Mouse (Mus musculus): ENCODE results near the gene Mvb12a. TPM values are rescaled to one million over a fixed set of nuclear protein-coding genes. Genes with fewer than 3 reads are reported as not detected.

The Mvb12a gene
- total RNA-seq, 2 experiments from 2014 or later: 9.1 to 18.6 TPM

DNA sequence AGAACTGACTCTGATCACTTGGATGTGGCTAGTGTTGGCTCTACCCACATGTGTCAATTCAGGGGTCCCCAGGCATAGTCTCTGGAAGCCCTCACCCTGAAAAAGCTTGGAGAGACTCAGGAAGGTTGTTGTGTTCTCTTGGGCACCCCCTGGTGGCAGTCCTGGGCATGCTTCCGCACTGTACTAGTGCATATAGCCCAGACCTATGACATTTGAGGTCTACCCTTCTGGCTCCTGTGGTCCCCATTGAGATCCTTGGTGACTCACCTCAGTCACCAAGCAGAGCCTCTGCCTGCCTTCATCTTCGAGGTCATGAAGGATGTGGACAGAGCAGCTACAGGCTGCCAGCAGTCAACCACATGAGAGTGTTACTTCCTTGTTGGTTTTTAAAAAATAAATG, 44.2 kb downstream of the Mvb12a start:
- peak; percentile 38 for ATAC-seq (replicated peaks; ENCODE audit: low FRiP score, poor library complexity, severe bottlenecking)

DNA sequence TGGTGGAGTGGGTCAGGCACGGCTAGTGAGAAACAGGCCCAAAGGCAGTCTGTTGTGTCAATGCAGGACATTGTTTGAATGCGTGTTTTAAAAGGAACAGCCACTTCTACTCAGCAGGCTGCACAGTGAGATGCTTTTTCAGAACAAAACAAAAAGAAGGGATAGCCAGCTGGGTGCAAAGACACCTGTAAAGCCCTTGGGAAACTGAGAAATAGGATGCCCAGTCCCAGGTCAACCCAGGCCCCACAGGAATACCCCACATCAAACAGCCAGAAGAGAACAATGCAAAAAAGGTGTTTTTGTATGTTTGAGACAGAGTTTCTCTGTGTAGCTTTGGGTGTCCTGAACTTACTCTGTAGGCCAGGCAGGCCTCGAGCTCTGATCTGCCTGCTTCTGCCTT, 46.0 kb downstream of the Mvb12a start:
- ATAC-seq (replicated peaks; ENCODE audit: low FRiP score, poor library complexity, severe bottlenecking): no peak

DNA sequence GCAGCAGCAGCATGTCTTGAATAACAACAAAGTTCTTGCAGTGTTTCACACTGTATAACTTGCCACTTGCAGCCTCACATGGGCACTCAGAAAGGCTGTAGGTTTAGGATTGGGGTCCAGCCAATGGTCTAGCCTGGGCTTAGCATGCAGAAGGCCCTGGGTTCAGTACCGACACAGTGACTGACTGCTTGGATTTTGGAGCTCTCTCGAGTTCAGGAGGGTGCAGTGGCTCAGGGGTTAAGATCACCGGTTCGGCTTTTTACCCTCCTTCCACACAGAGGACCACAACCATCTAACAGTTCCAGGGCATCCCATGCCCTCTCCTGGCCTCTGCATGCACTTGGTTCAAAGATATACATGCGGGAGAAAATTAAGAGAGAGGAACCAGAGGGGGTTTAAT, 48.3 kb downstream of the Mvb12a start:
- ATAC-seq (replicated peaks; ENCODE audit: low FRiP score, poor library complexity, severe bottlenecking): no peak

DNA sequence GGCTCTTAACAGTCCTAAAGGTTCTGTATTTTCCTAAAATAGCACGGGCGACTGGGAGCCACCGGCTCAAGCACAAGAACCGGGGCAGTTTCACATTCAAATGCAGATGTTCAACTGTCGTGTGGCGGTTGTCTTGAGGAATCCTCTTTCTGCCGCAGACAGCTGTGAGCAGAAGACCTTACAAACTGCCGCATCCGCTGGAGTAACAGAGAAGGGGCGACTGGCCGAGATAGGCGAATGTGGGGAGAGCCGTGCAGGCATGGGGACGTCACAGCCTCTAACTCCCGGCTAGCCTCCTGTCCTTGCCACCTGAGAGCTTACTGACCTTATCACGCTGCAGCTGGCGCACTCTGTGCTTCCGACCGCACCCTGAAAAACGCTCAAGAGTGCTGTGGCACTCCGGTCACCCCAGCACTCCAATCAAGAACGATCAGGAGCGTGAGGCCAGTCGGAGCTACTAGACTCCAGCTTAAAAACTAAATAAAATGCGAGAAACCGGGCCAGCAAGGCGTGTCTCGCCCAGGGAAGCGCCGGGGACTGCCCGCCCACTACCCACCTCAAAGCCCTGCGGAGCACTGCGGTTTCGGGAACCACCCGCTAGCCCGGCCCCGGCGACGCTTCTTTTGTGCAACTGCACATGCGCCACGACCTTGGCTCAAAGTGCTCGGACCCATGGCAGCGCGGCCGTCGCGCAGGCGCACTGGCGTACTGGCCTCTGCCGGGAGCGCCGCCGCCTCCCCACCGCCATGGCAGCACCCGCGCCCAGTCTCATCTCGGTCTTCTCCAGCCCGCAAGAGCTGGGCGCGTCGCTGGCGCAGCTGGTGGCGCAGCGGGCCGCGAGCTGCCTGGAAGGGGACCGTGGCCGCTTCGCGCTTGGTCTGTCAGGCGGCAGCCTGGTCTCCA, 49.0 kb downstream of the Mvb12a start, which contains the start of gene Pgls:
TSS of gene Pgls (plus strand) at position 706 of the 903 bp plus-strand sequence.
- ATAC-seq (replicated peaks; ENCODE audit: low FRiP score, poor library complexity, severe bottlenecking): peak; percentile 85

DNA sequence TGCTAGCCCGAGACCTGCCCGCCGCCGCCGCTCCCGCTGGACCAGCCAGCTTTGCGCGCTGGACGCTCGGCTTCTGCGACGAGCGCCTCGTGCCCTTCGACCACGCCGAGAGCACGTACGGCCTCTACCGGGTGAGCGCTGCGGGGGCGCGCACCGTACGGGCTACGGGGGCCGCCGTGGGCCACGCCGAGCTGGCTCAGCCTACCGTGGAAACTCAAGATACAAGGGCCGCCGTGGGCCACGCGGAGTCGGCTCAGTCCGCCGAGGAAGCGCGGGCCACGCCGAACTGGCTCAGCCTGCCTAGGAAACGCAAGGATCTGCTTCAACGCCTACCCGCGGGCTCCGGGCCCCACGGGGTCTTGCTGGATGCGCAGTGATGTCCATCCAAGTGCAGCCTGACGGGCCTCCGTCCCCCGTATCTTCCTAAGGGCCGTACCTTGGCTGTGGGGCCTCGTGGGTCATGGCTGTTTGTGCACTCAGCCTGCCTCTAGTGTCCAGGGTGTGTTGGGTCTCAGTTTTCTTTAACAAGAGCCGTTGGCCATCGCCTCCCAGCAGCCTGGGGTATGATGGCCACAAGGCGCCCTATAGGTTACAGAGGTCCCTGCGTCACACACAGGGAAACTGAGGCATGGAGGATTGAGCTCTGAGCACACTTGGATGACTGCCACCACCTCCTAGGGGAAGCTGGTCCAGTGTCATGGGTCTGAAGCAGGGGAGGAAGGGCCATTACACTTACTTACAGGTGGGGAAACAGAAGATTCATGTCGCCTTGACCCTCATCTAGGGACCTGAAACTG, 49.9 kb downstream of the Mvb12a start:
- no peak for ATAC-seq (replicated peaks; ENCODE audit: low FRiP score, poor library complexity, severe bottlenecking)

DNA sequence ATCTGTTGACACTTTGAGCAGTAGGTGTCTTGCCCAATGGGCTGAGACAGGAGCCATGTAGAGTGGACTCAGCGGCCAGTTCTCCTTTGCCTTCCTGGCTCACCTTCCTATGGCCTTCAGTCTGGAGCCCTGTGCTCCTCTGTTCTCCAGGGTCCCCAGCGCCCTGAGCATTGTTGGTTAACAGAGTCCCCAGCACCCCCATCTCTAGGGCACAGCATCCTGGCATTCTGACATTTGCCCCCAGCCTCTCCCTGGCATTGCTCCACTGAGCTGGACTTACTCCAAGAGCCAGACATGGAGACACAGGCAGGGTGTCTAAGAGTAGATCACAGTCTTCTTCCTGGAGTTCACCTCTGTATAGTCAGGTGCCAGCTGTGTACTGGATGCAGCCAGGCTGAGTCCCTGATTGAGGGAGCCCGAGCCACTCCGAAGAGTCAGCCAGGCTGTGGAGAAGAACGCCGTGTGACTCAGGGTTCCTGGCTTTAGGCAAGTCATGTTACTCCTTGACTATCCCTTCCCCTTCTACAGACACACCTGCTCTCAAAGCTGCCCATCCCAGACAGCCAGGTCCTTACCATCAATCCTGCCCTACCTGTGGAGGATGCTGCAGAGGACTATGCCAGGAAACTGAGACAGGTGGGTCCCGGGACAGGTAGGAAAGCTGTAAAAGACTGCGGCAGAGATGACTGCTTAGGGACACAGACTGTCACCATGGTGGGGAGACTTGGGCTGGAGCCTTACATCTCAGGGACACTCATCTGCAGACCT, 51.0 kb downstream of the Mvb12a start:
- ATAC-seq (replicated peaks; ENCODE audit: low FRiP score, poor library complexity, severe bottlenecking): no peak

DNA sequence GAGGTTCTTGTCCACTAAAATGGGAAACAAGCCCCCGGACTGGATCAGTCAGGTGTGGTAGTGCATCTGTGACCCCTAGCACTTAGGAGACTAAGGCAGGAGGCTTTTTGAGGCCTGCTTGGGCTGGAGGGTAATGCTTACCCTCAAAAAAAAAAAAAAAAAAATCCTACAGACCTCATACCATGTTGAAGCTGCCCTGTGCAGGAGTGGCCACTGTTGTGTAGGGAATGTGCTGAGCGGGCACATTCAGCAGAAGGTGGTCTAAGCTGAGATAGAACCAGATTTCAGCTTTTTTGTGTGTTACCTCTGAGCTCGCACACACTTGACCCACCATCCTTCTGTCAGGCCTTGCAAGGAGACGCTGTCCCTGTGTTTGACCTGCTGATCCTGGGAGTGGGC, 51.6 kb downstream of the Mvb12a start:
- no peak for ATAC-seq (replicated peaks; ENCODE audit: low FRiP score, poor library complexity, severe bottlenecking)

DNA sequence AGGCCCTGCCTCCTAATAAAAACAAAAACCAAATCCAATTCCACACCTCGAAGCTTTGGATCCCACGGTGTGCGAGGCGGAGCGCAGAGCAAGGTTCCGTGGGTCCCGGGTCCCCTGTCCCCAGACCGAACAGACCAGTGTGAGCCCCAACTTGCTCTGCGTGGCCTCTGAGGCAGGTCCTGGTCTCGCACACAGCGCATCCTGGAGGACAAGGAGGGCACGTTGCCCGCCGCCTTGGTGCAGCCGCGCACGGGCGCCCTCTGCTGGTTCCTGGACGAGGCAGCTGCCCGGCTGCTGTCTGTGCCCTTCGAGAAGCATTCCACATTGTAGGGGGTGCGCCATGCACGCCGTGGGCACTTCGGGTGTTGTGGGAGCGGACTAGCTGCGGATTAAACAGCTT, 53.1 kb downstream of the Mvb12a start:
- peak; percentile 68 for ATAC-seq (replicated peaks; ENCODE audit: low FRiP score, poor library complexity, severe bottlenecking)

DNA sequence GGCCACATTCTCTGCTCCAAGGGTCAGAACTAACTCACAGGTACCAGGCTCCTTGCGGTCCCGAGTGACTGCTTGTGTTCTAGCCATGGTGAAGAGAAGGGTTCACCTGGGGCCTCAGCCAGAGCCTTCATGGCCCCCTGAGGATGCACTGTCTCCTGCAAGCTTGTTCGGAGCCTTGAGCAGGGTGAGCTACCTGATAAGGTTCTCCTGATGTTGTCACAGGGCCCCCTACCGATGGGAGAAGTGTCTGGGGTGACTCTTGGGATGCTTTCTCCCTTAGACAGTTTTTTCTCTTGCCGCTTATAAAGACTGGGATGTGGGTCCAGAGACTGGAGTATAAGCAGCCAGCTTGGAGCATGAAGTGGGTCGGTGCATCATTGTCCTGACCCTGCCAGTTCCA, 53.7 kb downstream of the Mvb12a start:
- ATAC-seq (replicated peaks; ENCODE audit: low FRiP score, poor library complexity, severe bottlenecking): no peak

DNA sequence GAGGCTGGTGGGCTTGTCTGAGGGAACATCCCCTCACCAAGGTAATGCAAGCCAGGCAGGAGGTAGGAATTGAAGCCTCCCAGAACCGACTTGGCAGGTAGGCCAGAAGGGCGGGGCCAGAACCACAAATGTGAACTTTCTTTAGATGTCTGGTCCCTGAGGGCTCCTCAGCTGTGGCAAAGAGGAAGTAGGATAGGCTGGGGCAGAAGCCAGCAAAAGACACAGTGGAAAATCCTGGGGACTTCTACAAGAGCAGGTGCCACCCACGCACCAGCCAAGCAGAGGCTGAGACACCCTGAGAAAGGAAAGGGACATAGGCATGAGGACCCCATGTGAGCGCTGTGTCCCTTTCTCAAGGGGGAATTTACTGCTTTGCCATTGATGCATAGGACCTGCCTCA, 54.1 kb downstream of the Mvb12a start:
- ATAC-seq (replicated peaks; ENCODE audit: low FRiP score, poor library complexity, severe bottlenecking): no peak

DNA sequence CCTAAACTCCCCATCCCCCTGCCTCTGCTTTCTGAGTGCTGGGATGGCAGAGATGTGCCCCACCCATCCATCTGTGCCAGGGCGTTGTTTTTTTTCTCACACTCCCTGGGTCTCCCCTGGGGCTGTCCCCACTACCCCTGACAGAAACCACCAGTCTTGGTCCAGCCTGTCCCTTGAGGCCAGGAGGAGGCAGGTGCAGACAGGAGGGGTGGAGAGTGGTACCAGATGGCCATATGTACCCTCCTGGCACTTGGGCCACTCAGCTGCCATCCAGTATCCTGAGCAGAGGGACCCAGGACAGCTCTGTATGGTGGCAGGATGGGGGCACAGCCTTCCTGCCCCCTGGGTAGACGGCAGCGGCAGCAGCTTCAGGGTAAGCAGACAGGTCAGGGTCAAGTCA, 54.7 kb downstream of the Mvb12a start, which contains the start of gene Fam129c:
TSS of gene Fam129c (plus strand) at position 198 of the 400 bp plus-strand sequence.
- ATAC-seq (replicated peaks; ENCODE audit: low FRiP score, poor library complexity, severe bottlenecking): no peak

Other genes with a start within 250 kb of the Mvb12a start
- gene Use1, start 176.1 kb upstream of the Mvb12a start, total RNA-seq (2015; ENCODE audit: low replicate concordance): 35.2 and 37.4 TPM in 2 replicates
- gene Use1, start 176.1 kb upstream of the Mvb12a start, total RNA-seq (2017; ENCODE audit: low replicate concordance): 34.8 and 38.3 TPM in 2 replicates
- gene Ocel1, start 171.6 kb upstream of the Mvb12a start, total RNA-seq (2015; ENCODE audit: low replicate concordance): 2.1 and 4.0 TPM in 2 replicates
- gene Ocel1, start 171.6 kb upstream of the Mvb12a start, total RNA-seq (2017; ENCODE audit: low replicate concordance): 2.6 and 3.2 TPM in 2 replicates
- 1.7 and 6.9 TPM in 2 replicates for gene Nr2f6, start 161.0 kb upstream of the Mvb12a start, total RNA-seq (2015; ENCODE audit: low replicate concordance)
- 0.42 and 0.94 TPM in 2 replicates for gene Nr2f6, start 161.0 kb upstream of the Mvb12a start, total RNA-seq (2017; ENCODE audit: low replicate concordance)
- not detected in 2 replicates for gene Ushbp1, start 147.1 kb upstream of the Mvb12a start, total RNA-seq (2015; ENCODE audit: low replicate concordance)
- gene Ushbp1, start 147.1 kb upstream of the Mvb12a start, total RNA-seq (2017; ENCODE audit: low replicate concordance): not detected in 2 replicates
- gene Babam1, start 146.1 kb upstream of the Mvb12a start, total RNA-seq (2015; ENCODE audit: low replicate concordance): 31.9 and 60.8 TPM in 2 replicates
- gene Babam1, start 146.1 kb upstream of the Mvb12a start, total RNA-seq (2017; ENCODE audit: low replicate concordance): 29.0 and 35.2 TPM in 2 replicates
- gene Ankle1, start 136.9 kb upstream of the Mvb12a start, total RNA-seq (2015; ENCODE audit: low replicate concordance): 8.2 and 10.8 TPM in 2 replicates
- gene Ankle1, start 136.9 kb upstream of the Mvb12a start, total RNA-seq (2017; ENCODE audit: low replicate concordance): 35.5 and 44.7 TPM in 2 replicates
- gene Abhd8, start 79.3 kb upstream of the Mvb12a start, total RNA-seq (2015; ENCODE audit: low replicate concordance): 0.58 and 0.63 TPM in 2 replicates
- gene Abhd8, start 79.3 kb upstream of the Mvb12a start, total RNA-seq (2017; ENCODE audit: low replicate concordance): 2.2 and 3.5 TPM in 2 replicates
- gene Mrpl34, start 78.0 kb upstream of the Mvb12a start, total RNA-seq (2015; ENCODE audit: low replicate concordance): 1.9 and 20.9 TPM in 2 replicates
- gene Mrpl34, start 78.0 kb upstream of the Mvb12a start, total RNA-seq (2017; ENCODE audit: low replicate concordance): 6.0 and 12.1 TPM in 2 replicates
- 7.7 and 15.0 TPM in 2 replicates for gene Dda1, start 73.7 kb upstream of the Mvb12a start, total RNA-seq (2015; ENCODE audit: low replicate concordance)
- 5.7 and 7.9 TPM in 2 replicates for gene Dda1, start 73.7 kb upstream of the Mvb12a start, total RNA-seq (2017; ENCODE audit: low replicate concordance)
- 0.21 TPM in 1 of 2 replicates, not detected in the other for gene Ano8, start 57.0 kb upstream of the Mvb12a start, total RNA-seq (2015; ENCODE audit: low replicate concordance)
- 0.14 TPM in 1 of 2 replicates, not detected in the other for gene Ano8, start 57.0 kb upstream of the Mvb12a start, total RNA-seq (2017; ENCODE audit: low replicate concordance)
- gene Gtpbp3, start 54.8 kb upstream of the Mvb12a start, total RNA-seq (2015; ENCODE audit: low replicate concordance): 0.58 and 3.1 TPM in 2 replicates
- 1.7 and 3.9 TPM in 2 replicates for gene Gtpbp3, start 54.8 kb upstream of the Mvb12a start, total RNA-seq (2017; ENCODE audit: low replicate concordance)
- gene Plvap, start 31.2 kb upstream of the Mvb12a start, total RNA-seq (2015; ENCODE audit: low replicate concordance): 0.84 TPM in 1 of 2 replicates, not detected in the other
- 0.26 TPM in 1 of 2 replicates, not detected in the other for gene Plvap, start 31.2 kb upstream of the Mvb12a start, total RNA-seq (2017; ENCODE audit: low replicate concordance)
- gene Ccdc194, start 17.2 kb upstream of the Mvb12a start, total RNA-seq (2015; ENCODE audit: low replicate concordance): not detected in 2 replicates
- not detected in 2 replicates for gene Ccdc194, start 17.2 kb upstream of the Mvb12a start, total RNA-seq (2017; ENCODE audit: low replicate concordance)
- gene Bst2, start 5.5 kb upstream of the Mvb12a start, total RNA-seq (2015; ENCODE audit: low replicate concordance): 5.6 and 7.7 TPM in 2 replicates
- 8.2 and 10.1 TPM in 2 replicates for gene Bst2, start 5.5 kb upstream of the Mvb12a start, total RNA-seq (2017; ENCODE audit: low replicate concordance)
- gene Tmem221, start 15.9 kb downstream of the Mvb12a start, total RNA-seq (2015; ENCODE audit: low replicate concordance): not detected in 2 replicates
- not detected in 2 replicates for gene Tmem221, start 15.9 kb downstream of the Mvb12a start, total RNA-seq (2017; ENCODE audit: low replicate concordance)
- gene Nxnl1, start 23.7 kb downstream of the Mvb12a start, total RNA-seq (2015; ENCODE audit: low replicate concordance): not detected in 2 replicates
- not detected in 2 replicates for gene Nxnl1, start 23.7 kb downstream of the Mvb12a start, total RNA-seq (2017; ENCODE audit: low replicate concordance)
- gene Slc27a1, start 26.0 kb downstream of the Mvb12a start, total RNA-seq (2015; ENCODE audit: low replicate concordance): 0.42 and 1.2 TPM in 2 replicates
- 0.51 TPM in 1 of 2 replicates, not detected in the other for gene Slc27a1, start 26.0 kb downstream of the Mvb12a start, total RNA-seq (2017; ENCODE audit: low replicate concordance)
- gene Pgls, start 49.3 kb downstream of the Mvb12a start, total RNA-seq (2015; ENCODE audit: low replicate concordance): 24.0 and 27.4 TPM in 2 replicates
- gene Pgls, start 49.3 kb downstream of the Mvb12a start, total RNA-seq (2017; ENCODE audit: low replicate concordance): 13.5 and 23.2 TPM in 2 replicates
- gene Fam129c, start 54.7 kb downstream of the Mvb12a start, total RNA-seq (2015; ENCODE audit: low replicate concordance): not detected in 2 replicates
- gene Fam129c, start 54.7 kb downstream of the Mvb12a start, total RNA-seq (2017; ENCODE audit: low replicate concordance): not detected in 2 replicates
- 9.8 and 19.9 TPM in 2 replicates for gene Colgalt1, start 68.1 kb downstream of the Mvb12a start, total RNA-seq (2015; ENCODE audit: low replicate concordance)
- gene Colgalt1, start 68.1 kb downstream of the Mvb12a start, total RNA-seq (2017; ENCODE audit: low replicate concordance): 9.6 and 10.8 TPM in 2 replicates
- gene Unc13a, start 128.8 kb downstream of the Mvb12a start, total RNA-seq (2015; ENCODE audit: low replicate concordance): not detected in 2 replicates
- 0.17 and 2.4 TPM in 2 replicates for gene Unc13a, start 128.8 kb downstream of the Mvb12a start, total RNA-seq (2017; ENCODE audit: low replicate concordance)
- 1.2 and 1.9 TPM in 2 replicates for gene Jak3, start 133.4 kb downstream of the Mvb12a start, total RNA-seq (2015; ENCODE audit: low replicate concordance)
- 0.43 and 1.4 TPM in 2 replicates for gene Jak3, start 133.4 kb downstream of the Mvb12a start, total RNA-seq (2017; ENCODE audit: low replicate concordance)
- 8.5 TPM in 1 of 2 replicates, not detected in the other for gene Insl3, start 146.3 kb downstream of the Mvb12a start, total RNA-seq (2015; ENCODE audit: low replicate concordance)
- not detected in 2 replicates for gene Insl3, start 146.3 kb downstream of the Mvb12a start, total RNA-seq (2017; ENCODE audit: low replicate concordance)
- gene B3gnt3, start 158.9 kb downstream of the Mvb12a start, total RNA-seq (2015; ENCODE audit: low replicate concordance): 6.1 and 16.5 TPM in 2 replicates
- gene B3gnt3, start 158.9 kb downstream of the Mvb12a start, total RNA-seq (2017; ENCODE audit: low replicate concordance): 11.2 and 12.9 TPM in 2 replicates
- 20.2 and 26.5 TPM in 2 replicates for gene Fcho1, start 182.8 kb downstream of the Mvb12a start, total RNA-seq (2015; ENCODE audit: low replicate concordance)
- 44.8 and 52.8 TPM in 2 replicates for gene Fcho1, start 182.8 kb downstream of the Mvb12a start, total RNA-seq (2017; ENCODE audit: low replicate concordance)